Comparison of ENCODE assay signal across 23 mouse cellular contexts in the genomic region with DNA sequence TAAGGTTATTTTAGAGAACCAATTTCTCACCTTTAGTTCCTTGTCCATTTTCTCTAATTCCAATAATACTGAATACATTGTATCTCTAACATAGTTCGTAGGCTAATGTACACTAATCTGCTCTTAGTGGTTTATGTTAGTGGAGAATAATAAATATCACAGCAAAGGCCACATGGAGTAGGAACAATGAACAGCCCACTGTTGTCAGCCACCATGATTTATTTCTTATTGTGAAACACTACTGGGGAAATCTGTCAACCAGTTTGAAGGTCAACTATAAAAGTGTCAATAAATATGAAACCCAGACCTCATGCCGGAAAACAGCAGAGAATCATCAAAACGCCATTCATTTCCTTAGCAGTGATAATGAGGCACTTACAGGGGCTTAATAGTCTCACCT.
"Had no signal": no experiment of that assay in that cellular context is flagged by ENCODE, and none has a peak within 500 bp of the region (broad histone marks: within the 10 kb centered on the region; RNA-seq: fewer than 3 reads in every experiment).

No protein-coding gene starts in this region.

- H3K36me3 ChIP-seq: hindbrain, embryonic 10.5 days; hindbrain, embryonic 12.5 days; limb, embryonic 10.5 days; limb, embryonic 12.5 days; liver, embryonic 13.5 days; liver, embryonic 15.5 days had no signal

- H3K27me3 ChIP-seq: hindbrain, embryonic 12.5 days; limb, embryonic 12.5 days; liver, embryonic 13.5 days; liver, embryonic 15.5 days had no signal

- H3K4me2 ChIP-seq: heart, embryonic 11.5 days; hindbrain, embryonic 12.5 days; hindbrain, embryonic 14.5 days; limb, embryonic 12.5 days; liver, embryonic 11.5 days; liver, embryonic 13.5 days; liver, embryonic 15.5 days had no signal

- ATAC-seq: hindbrain, embryonic 16.5 days had no signal

- H3K27ac ChIP-seq: heart, adult 2 months; hindbrain, embryonic 10.5 days; hindbrain, embryonic 12.5 days; hindbrain, embryonic 14.5 days; layer of hippocampus, adult 2 months; left cerebral cortex, adult 2 months; limb, embryonic 10.5 days; limb, embryonic 12.5 days; liver, embryonic 13.5 days; liver, embryonic 15.5 days had no signal

- H3K4me1 ChIP-seq: hindbrain, embryonic 10.5 days; hindbrain, embryonic 12.5 days; liver, embryonic 13.5 days; liver, embryonic 15.5 days had no signal

- H3K9me3 ChIP-seq: hindbrain, embryonic 10.5 days; hindbrain, embryonic 12.5 days; limb, embryonic 10.5 days; limb, embryonic 12.5 days; liver, embryonic 13.5 days; liver, embryonic 15.5 days had no signal

- DNase-seq: gastrocnemius, postnatal 14 days; gastrocnemius, postnatal 36 days; heart, adult 2 months; heart, postnatal 10 days; heart, postnatal 4 days; kidney, adult 18-20 months; kidney, adult 8-10 months; kidney, postnatal 10 days; kidney, postnatal 25 days; kidney, postnatal 4 days; liver; liver, embryonic 13.5 days had no signal

- H3K4me3 ChIP-seq: heart, adult 2 months; hindbrain, embryonic 10.5 days; hindbrain, embryonic 12.5 days; layer of hippocampus, adult 2 months; left cerebral cortex, adult 2 months; limb, embryonic 10.5 days; limb, embryonic 12.5 days; liver, embryonic 13.5 days; liver, embryonic 15.5 days had no signal

- H3K9ac ChIP-seq: hindbrain, embryonic 12.5 days; hindbrain, embryonic 14.5 days; limb, embryonic 12.5 days; liver, embryonic 13.5 days; liver, embryonic 15.5 days had no signal
